Mouse (Mus musculus): ENCODE data around the gene Ptprg.

Gene Ptprg

DNA sequence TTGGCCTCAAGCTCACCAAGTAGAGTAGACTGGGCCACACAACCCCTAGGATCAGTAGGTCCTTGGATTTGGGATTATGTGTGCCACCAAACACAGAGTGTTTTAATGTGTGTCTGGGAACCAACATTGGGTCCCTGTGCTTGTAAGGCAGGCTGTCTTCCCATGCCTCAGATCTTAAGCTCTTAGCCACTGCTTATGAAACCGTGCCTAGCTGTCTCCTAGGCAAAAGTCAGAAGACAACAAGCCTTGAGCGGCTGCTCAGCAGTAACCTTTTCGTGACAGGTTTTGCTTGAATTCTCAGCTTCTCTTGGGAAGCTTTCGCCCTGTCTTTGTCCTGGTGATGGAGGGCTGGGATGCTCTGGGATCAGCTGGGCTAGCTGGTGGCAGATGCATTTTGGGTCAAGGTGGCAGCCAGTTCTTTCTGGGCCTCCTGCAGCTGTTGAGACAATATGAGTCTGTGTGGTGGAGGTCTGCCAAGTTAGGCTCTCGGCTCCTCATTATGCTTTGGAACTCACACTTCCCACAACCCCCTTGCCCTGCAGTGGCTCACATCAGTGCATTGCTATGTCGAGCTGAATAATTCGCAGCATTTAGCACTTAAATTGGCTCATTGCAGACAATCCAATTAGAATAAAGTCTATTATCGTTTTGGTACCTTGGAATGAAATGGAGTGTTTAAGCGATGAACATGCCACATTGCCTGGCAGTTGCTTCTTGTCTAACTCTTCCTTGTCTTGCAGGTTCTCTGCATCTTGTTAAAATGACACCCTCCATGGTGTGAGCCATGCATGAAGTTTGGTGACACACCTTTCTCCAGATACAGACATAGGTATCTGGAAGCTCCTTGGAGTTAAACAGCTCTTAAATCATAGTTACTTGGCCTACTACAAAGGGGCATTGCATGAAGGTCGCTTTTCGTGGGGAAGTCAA lies 321.9 kb downstream of the Ptprg start:
- DNase-seq (ENCODE audit: low read depth, low spot score), result no peak

GRCm38 (mm10) chr14:11881082-11881481 lies 327.8 kb downstream of the Ptprg start:
- no peak for DNase-seq (ENCODE audit: low read depth, low spot score)

GRCm38 (mm10) chr14:11883142-11883921 lies 330.0 kb downstream of the Ptprg start:
- DNase-seq (ENCODE audit: low read depth, low spot score), result no peak

DNA sequence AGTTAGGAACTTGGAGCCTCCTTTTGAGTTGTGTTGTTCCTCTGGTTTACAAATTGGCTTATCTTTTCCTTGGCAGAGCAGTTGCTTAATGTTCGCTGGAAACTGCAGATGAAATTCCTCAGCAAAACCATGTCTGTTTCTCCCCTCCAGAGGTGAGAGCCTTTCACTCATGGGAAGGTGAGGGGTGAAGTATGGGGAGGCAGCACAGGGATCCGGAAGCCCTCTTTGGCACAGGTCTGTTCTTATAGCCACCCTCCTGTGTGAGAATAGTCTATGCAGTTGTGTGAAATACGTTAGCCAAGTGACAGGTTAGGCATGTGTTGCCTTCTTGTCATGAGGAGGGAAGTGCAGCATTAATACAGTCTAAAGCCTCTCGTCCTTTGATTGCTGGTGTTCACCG lies 330.7 kb downstream of the Ptprg start:
- no peak for DNase-seq (ENCODE audit: low read depth, low spot score)

- DNase-seq (ENCODE audit: low read depth, low spot score), result no peak
Measured at GRCm38 (mm10) chr14:11886417-11886816, 333.1 kb downstream of the Ptprg start.

- DNase-seq (ENCODE audit: low read depth, low spot score), result no peak
Measured at GRCm38 (mm10) chr14:11890890-11891289, 337.6 kb downstream of the Ptprg start.

GRCm38 (mm10) chr14:11892621-11893020 lies 339.3 kb downstream of the Ptprg start:
- DNase-seq (ENCODE audit: low read depth, low spot score), result no peak

DNA sequence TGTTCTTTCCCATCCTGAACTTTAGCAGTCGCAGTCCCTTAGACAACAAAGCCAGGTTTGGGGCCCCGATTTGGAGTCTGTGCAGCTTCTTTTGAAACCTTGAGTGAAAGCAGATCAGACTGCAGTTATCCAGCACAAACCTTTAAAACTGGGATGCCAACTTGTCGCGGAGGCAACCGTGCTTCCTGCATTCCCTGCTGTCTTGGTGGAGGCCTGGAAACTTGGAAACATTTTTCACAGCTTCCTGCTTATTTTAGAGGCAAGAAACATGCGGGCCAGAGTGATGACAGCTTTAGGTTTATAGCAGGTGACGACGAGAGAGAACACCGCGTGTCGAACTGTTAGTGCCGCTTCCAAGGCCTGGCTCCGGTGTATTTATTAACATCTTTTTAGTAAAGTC lies 342.2 kb downstream of the Ptprg start:
- no peak for DNase-seq (ENCODE audit: low read depth, low spot score)

- no peak for DNase-seq (ENCODE audit: low read depth, low spot score)
Measured at GRCm38 (mm10) chr14:11902794-11903193, 349.5 kb downstream of the Ptprg start.

DNA sequence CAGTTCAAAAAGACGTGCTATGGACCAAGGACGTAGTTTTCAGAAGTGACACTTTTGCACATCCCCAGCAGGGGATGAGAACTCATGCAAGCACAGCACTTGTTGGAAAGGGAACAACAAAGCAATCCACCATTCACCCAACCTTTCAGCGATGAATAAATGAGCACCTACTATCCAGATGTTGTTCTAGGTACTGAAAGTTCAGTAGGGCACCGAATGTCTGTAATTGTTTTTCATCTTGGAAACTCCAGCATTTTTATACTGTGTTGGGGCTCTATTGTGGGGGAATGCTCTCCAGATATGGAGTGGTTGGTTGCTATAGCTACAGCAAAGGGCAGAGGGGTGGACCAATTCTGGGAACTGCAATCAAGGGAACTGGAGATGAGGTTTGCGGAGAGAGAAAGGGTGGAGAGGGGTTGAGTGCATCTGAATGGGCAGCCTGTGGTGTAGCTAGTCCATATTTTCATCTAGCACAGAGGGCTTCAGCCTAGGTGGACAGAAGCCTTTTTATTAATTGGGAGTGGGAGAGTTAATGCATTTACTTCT lies 352.9 kb downstream of the Ptprg start:
- DNase-seq (ENCODE audit: low read depth, low spot score), result no peak

DNA sequence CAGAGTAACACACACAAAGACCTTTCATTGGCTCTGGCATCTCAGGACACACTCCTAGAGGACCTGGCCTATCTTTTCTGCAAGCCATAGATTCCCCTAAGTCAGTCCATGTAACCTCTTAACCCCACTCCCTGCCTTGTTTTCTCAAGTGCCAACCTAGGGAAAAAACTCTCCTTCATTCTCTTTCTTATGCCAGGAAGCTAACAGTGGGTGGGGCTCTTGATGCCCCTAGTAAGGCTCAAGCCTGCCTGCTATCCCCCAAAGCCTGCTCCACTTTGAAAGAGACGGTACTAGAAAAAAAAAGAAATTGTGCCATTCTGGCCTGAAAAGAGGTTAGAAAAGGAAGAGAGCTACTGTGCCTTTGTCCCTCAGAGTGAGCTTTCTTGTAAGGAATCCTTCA lies 358.9 kb downstream of the Ptprg start:
- DNase-seq (ENCODE audit: low read depth, low spot score), result no peak

DNA sequence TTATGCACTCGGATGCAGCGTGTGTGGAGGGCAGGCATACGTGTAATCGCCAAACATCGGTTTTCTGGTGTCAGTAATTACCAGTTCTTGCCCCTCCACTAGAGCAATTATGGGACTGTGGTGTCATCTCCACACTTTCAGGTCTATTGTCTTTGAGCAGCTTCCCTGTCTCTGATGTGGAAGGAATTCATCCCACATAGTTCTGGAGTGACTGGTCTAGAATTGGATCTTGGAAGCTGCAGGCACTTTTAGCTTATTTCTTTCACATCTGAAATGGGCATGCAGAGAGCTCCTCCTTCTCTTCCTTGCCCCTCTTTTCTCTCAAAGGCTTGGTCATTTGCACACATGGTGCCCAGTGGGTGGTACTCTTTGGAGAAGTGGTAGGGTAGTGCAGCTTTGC lies 363.9 kb downstream of the Ptprg start:
- no peak for DNase-seq (ENCODE audit: low read depth, low spot score)

- no peak for DNase-seq (ENCODE audit: low read depth, low spot score)
Measured at GRCm38 (mm10) chr14:11928545-11928944, 375.2 kb downstream of the Ptprg start.

DNA sequence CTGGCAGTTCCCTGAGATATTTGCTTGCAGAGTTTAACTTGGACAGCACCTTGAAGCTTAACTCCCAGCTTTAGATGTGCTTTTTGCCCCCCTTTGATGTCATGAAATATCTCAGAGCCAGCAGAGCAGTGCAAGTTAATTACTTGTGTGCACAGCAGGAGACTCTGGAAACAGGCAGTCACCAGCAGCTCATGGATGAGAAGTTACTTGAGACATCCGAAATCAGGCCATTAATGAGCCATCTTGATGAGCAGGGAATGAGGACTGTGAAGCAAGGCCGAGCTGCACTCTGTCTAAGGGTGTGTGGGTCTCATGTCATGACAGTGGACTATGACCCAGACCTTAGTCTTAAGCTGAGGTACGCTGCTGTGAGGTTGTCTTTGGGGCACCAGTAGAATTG lies 379.2 kb downstream of the Ptprg start:
- DNase-seq (ENCODE audit: low read depth, low spot score), result no peak

DNA sequence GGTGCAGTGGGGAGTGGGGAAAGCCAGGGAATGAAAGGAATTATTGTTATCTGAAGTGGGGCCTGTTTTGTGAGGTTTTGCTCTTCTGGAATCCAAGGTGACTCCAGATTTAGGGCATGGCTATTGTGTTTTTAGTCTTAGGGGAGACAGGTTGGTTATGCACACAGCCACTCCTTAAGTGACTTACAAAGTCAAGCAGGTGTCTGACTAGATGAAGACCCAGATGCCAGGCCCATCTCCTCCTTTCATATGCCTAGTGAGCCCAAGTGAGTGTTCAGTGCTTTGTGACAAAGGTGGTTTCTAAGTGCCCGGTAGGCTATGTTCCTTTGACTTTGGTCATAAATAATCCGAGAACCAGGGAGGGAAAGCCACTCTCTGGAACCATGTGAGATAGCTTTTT lies 381.2 kb downstream of the Ptprg start:
- no peak for DNase-seq (ENCODE audit: low read depth, low spot score)

DNA sequence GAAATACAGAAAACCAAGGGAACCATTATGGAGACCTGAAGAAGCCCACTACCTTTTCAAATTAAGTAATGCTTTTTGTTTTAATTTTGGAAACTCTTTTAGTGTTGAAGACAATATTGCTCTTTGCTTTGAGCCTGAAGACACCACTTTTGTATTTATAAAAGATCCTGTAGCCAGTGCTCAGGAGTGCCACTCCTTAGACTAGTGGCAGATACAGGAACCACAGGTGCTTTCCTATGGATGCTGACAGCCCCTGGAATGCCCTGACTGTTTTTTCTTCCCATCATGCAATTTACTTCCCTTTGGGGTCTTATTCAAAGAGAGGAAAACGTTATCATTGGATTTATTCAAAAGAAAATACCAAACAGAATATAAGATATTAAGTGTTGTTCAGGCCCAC lies 381.9 kb downstream of the Ptprg start:
- no peak for DNase-seq (ENCODE audit: low read depth, low spot score)

DNA sequence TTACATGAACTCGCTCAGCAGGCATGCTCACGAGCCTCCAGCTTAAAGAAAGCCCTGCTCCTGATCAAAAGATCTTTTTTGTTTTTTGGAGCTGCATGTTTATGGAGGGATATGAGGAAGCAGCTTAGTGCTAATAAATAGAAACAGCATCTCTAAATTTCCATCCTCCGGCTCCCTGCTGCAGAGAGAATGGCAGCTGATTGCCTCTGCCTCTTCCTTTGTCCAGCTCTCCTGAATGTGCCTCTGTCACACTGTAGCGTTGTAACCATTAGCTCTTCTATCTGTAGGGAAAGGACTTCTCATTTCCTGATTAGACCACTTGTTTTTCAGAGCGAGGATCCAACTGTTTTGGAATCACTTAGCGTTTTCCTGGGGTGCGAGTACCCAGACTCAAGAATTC lies 382.4 kb downstream of the Ptprg start:
- no peak for DNase-seq (ENCODE audit: low read depth, low spot score)

DNA sequence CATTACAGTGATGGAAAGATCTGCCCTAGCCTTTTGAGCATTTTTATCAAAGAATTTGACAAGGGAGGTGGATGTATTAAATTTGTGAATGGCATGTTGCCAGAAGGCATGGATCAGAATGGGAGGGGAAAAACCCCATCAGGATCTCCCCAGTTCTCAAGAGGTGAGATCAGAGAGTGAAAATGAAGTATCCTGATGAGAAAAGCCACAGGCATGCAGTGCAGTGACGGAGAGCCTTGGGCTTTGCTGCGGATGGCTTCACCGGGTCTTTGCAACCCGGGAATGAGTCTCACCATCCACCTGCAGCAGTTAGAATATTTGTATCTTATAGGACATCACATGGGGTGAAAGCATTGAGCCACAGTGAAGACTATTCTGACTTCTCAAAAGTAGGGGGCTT lies 385.6 kb downstream of the Ptprg start:
- no peak for DNase-seq (ENCODE audit: low read depth, low spot score)

DNA sequence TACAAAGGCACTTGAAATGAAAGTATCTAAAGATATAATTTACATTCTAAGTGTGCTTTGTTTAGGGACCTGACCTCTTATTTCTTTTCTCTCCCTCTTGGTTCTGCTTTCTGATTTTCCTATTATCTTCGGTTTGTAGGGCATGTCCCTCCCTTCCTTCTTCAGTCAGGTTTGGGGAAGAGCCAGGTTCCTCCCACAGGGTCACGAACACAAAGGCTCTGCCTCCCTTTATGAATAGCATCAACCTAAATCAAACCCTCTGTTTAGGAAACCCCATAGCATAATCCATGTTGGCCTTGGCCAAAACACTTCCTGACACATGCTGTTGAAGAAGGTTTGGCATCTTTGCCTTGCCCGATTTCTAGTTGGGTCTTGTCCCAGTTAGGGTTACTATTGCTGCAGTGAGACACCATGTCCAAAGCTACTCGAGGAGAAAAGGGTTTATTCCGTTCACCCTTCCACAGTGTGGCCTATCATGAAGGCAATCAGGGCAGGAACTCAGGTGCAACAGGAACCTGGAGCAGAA lies 388.7 kb downstream of the Ptprg start:
- DNase-seq (ENCODE audit: low read depth, low spot score), result no peak

DNA sequence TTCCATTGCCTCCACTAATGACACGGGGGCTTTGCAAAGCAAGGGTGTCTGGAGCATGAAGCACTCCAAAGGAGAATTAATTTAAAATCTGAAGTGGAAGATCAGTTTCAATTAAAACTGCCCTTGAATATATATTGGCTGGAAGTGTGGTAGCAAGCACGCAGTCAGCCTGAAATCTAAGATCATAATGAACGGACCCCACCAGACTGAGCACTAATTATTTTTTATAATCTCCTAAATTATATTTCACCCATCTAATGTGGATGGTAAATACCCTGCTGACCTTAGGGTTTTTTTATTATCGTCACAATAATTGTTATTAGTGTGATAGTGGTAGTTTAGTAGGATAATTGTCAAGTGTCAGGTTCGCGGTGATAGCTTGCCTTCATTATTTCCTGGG lies 397.0 kb downstream of the Ptprg start:
- DNase-seq (ENCODE audit: low read depth, low spot score), result no peak

DNA sequence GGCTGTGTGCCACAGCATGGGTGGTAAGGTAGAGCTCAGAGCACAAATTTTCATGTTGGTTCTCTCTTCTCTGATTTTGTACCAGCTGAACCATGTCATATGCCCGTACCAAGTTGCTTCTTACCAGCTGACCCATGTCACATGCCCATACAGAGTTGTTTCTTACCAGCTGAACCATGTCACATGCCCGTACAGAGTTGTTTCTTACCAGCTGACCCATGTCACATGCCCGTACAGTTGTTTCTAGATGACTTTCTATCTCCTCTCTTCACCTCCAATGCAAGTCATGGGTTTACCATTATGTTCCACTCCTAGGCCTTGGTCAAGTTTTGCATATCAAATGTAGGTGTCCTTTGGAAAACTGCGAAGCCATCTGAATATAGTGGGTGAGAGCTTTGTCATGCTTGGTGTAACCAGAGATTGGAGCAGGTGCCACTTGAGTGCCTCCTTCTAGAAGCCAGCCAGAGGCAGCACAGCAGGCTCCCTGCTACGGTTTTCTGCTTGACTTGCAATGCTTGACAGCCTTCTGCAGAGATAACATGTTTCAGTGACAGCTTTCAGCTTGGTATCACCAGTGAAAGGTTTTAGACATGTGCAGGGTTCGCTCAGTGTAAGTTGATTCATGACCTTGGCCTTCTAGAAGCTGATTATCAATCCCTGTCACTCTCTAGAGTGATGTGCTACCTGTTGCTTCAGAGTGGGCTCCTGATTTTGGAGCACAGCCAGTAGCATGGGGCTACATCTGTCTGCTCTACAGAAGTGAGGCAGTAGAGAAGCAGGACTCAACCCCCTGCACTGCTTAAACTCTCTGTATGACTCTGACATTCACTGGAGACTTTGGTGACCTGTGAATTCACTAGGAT lies 401.9 kb downstream of the Ptprg start:
- no peak for DNase-seq (ENCODE audit: low read depth, low spot score)

All from brain, embryonic 18.5 days (tissue).